Mouse (Mus musculus): ENCODE measurements around the gene Lgr6. TPM values are rescaled to one million over a fixed set of nuclear protein-coding genes. Genes with fewer than 3 reads are reported as not detected.

Gene Lgr6
- polyA plus RNA-seq, 1 experiment from 2014 or later = 0.52 TPM

DNA sequence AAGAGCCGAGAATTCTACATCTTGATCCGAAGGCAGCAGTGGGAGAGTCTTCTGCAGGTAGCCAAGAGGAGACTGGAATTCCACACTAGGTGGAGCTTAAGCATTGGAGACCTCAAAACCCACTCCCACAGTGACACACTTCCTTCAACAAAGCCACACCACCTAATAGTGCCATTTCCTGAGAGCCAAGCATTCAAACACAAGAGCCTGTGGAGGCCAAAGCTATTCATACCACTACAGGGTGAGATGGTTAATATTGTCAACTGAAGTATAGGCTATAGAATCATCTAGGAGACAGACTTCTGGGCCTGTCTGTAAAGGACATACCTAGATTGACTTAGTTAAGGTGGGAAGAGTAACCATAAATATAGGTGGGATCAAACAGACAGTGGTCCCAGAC, 139.6 kb downstream of the Lgr6 start:
- Histone ChIP-seq H3K4me2 (ENCODE audit: low read depth) (no peak overlapping the region), H3K36me3 (ENCODE audit: control insufficient read depth, insufficient read depth, low read length) (0 out of 2 replicates have a peak, but pooled peaks cover 3% of the 10 kb centered on the region), H3K27me3 (ENCODE audit: control insufficient read depth, insufficient read depth, low read length) (no peaks in the 10 kb centered on the region), H3K9me3 (ENCODE audit: control insufficient read depth, low read length) (no peaks in the 10 kb centered on the region), H3K9ac (ENCODE audit: low read length) (no peak overlapping the region), H3K4me3 (ENCODE audit: low read depth, low read length) (no peak overlapping the region), H3K27ac (ENCODE audit: low read depth, low read length) (no peak overlapping the region), H3K4me1 (ENCODE audit: control insufficient read depth, insufficient read depth, low read length) (0 out of 2 replicates have a peak, but pooled peaks cover 3% of the 10 kb centered on the region)
- no peak for DNase-seq (ENCODE audit: low spot score)
- no peak for ATAC-seq (ENCODE audit: insufficient read depth, low FRiP score, low TSS enrichment)
- whole genome bisulfite sequencing = 88% methylated on average over 2 of the region's 2 CpGs

DNA sequence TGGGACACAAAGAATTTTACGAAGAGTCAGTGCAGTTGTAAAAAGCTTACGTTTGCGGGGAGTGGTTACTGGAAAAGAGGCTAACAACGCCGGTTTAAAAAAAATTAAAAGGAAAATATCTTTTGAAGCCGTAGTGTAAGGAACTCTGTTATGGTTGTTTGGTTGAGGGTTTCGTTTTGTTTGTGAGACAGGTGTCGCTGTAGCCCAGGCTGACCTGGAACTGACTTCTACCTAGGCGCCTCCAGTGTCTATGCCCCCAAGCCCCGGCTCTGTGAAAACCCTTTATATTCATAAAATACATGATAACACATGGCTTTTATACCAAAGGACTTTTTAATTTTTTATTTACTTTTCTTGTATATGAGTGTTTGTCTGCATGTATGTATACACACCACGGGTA, 142.3 kb downstream of the Lgr6 start:
- Histone ChIP-seq H3K4me3 (ENCODE audit: low read depth, low read length) (peak overlapping the region; percentile 68), H3K27me3 (ENCODE audit: control insufficient read depth, insufficient read depth, low read length) (no peaks in the 10 kb centered on the region), H3K9ac (ENCODE audit: low read length) (peak overlapping the region; percentile 60), H3K4me2 (ENCODE audit: low read depth) (peak overlapping the region; percentile 52), H3K36me3 (ENCODE audit: control insufficient read depth, insufficient read depth, low read length) (no peaks in the 10 kb centered on the region), H3K9me3 (ENCODE audit: control insufficient read depth, low read length) (no peaks in the 10 kb centered on the region), H3K27ac (ENCODE audit: low read depth, low read length) (no peak overlapping the region), H3K4me1 (ENCODE audit: control insufficient read depth, insufficient read depth, low read length) (0 out of 2 replicates have a peak, but pooled peaks cover 3% of the 10 kb centered on the region)
- DNase-seq (ENCODE audit: low spot score) (no peak), ATAC-seq (ENCODE audit: insufficient read depth, low FRiP score, low TSS enrichment) (no peak)
- WGBS = 4% methylated on average over 11 of the region's 11 CpGs

DNA sequence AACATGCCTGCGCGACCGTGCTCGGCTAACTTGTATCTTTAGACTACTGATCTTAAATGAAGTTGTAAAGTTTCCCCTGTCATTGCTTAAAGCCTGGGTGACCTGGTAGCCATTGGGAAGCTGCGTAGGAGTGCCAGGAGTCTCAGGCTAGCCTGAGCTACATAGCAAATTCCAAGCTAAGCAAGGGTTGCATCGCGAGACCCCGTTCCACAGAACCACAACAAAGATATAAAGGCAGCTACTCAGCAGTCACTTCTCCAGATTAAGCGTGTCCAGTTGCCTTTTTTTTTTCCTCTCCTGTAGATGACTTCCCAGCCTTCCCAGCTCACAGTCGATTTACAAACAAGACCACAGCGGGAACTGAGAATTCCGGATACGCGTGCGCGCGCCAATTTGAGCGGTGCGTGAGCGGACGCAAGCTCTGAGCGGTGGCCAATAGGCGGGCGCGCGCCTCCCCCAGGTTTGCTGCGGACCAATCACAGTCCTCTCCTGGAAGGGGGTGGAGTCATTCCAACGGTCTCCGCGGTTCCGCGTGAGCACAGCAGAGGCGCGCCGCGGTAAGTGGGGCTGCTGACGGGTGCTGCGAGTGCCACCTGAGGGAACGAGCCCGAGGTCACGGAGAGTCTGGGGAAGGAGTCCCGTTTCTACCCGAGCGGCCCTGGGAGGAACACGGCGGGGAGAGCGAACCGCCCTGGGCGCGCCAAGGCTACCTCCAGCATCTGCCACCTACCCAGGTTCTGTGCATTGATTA, 142.8 kb downstream of the Lgr6 start, which contains the start of gene Ube2t:
Gene Ube2t, plus strand, starts transcription at position 513 of the 751 bp plus-strand sequence.
- DNase-seq (ENCODE audit: low spot score) = peak; percentile 95
- Histone ChIP-seq H3K9ac (ENCODE audit: low read length) (peak within 1 kb of the TSS; percentile 60), H3K4me2 (ENCODE audit: low read depth) (peak within 1 kb of the TSS; percentile 52), H3K36me3 (ENCODE audit: control insufficient read depth, insufficient read depth, low read length) (no peaks in the 10 kb centered on the region), H3K4me1 (ENCODE audit: control insufficient read depth, insufficient read depth, low read length) (0 out of 2 replicates have a peak, but pooled peaks cover 3% of the 10 kb centered on the region), H3K27ac (ENCODE audit: low read depth, low read length) (no peak within 1 kb of the TSS), H3K27me3 (ENCODE audit: control insufficient read depth, insufficient read depth, low read length) (no peaks in the 10 kb centered on the region), H3K4me3 (ENCODE audit: low read depth, low read length) (peak within 1 kb of the TSS; percentile 68), H3K9me3 (ENCODE audit: control insufficient read depth, low read length) (no peaks in the 10 kb centered on the region)
- ATAC-seq (ENCODE audit: insufficient read depth, low FRiP score, low TSS enrichment) = peak; percentile 100
- 3% methylated on average over 50 of the region's 50 CpGs for WGBS

DNA sequence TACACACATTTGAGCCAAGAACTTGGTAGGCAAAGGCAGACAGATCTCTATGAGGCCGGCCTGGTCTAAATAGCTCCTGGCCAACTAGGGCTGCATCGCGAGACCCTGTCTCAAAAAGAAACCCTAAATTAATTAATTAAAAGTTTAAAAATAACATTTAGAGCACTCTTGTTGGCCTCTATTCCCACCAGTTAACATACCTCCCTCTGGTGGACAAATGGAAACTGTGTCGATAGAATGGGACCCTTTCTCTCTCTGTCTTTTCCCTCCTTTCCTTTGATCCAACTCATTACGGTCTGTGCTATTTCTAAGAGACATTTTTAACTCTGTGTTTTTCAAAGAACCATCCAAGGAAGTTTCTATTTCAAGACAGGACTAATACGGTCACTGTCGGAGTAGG, 144.4 kb downstream of the Lgr6 start:
- H3K36me3 ChIP-seq (ENCODE audit: control insufficient read depth, insufficient read depth, low read length) = no peaks in the 10 kb centered on the region
- ATAC-seq (ENCODE audit: insufficient read depth, low FRiP score, low TSS enrichment) = no peak
- DNase-seq (ENCODE audit: low spot score) = no peak
- 62% methylated on average over 7 of the region's 7 CpGs for WGBS
- H3K27me3 ChIP-seq (ENCODE audit: control insufficient read depth, insufficient read depth, low read length) = no peaks in the 10 kb centered on the region
- no peak overlapping the region for H3K9ac ChIP-seq (ENCODE audit: low read length)
- no peaks in the 10 kb centered on the region for H3K9me3 ChIP-seq (ENCODE audit: control insufficient read depth, low read length)
- H3K4me1 ChIP-seq (ENCODE audit: control insufficient read depth, insufficient read depth, low read length) = 0 out of 2 replicates have a peak, but pooled peaks cover 3% of the 10 kb centered on the region
- H3K4me2 ChIP-seq (ENCODE audit: low read depth) = no peak overlapping the region
- H3K4me3 ChIP-seq (ENCODE audit: low read depth, low read length) = no peak overlapping the region
- no peak overlapping the region for H3K27ac ChIP-seq (ENCODE audit: low read depth, low read length)

DNA sequence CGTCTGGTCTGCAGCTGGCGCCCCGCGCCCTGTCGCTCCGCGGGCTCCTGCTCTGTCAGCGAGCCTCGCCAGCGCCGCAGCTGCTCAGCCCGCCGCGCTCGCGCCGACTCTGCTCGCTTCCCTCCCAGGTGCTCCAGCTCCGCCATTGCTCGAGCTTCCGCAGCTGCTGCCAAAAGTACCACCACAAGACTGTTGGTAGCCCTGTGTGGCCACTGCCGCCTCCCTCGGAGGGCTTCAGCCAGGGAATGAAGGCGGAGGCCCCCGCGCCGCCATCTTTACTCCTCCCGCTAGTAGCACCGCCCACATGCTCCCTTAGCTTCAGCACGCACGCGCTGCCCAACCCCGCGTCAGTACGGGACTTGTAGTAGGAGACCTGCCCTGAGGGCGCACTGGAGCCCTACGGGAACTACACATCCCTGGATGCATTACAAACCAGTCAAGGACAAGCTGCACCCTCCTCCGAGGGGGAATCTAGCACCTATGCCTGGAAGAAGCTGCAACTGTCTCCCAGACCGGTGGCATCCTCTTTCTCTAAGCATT, 149.4 kb downstream of the Lgr6 start, which contains the start of gene Ppp1r12b:
Gene Ppp1r12b, minus strand, starts transcription at position 306 of the 540 bp plus-strand sequence.
- Histone ChIP-seq H3K9me3 (ENCODE audit: control insufficient read depth, low read length) (no peaks in the 10 kb centered on the region), H3K4me1 (ENCODE audit: control insufficient read depth, insufficient read depth, low read length) (no peaks in the 10 kb centered on the region), H3K27ac (ENCODE audit: low read depth, low read length) (peak within 1 kb of the TSS; percentile 79), H3K27me3 (ENCODE audit: control insufficient read depth, insufficient read depth, low read length) (no peaks in the 10 kb centered on the region), H3K9ac (ENCODE audit: low read length) (peak within 1 kb of the TSS; percentile 83), H3K4me2 (ENCODE audit: low read depth) (peak within 1 kb of the TSS; percentile 55), H3K4me3 (ENCODE audit: low read depth, low read length) (peak within 1 kb of the TSS; percentile 76), H3K36me3 (ENCODE audit: control insufficient read depth, insufficient read depth, low read length) (no peaks in the 10 kb centered on the region)
- DNase-seq (ENCODE audit: low spot score) = peak; percentile 96
- peak; percentile 96 for ATAC-seq (ENCODE audit: insufficient read depth, low FRiP score, low TSS enrichment)
- WGBS = under 1% methylated on average over 39 of the region's 39 CpGs

DNA sequence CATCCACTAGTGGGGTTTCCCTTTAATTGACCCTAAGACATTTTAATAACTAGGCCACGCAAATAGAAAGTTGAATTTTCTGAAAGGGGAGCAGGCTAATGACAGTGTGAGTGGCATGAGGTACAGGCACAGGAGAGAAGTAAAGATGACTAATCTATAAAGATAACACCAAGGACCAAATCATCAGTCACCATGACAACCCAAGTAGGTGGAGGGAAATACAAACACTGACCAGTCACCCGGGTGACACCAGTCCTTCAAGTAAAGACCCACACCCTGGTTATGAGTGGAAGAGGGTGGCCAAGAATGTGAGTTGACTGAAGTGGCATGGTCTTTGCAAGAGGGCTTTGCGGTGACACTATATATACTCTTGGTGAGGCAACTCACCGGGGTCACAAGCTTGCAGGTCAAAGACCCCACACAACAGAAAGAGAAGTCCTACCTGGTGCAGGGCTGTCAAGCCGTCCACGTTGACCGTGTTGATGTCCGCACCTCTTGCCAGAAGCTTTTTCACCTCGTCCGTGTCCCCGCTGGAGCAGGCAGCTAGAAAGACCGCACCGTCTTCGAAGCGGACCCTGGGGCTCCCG, 149.9 kb downstream of the Lgr6 start:
- Histone ChIP-seq H3K27ac (ENCODE audit: low read depth, low read length) (peak overlapping the region; percentile 79), H3K4me3 (ENCODE audit: low read depth, low read length) (peak overlapping the region; percentile 76), H3K36me3 (ENCODE audit: control insufficient read depth, insufficient read depth, low read length) (no peaks in the 10 kb centered on the region), H3K9ac (ENCODE audit: low read length) (peak overlapping the region; percentile 83), H3K9me3 (ENCODE audit: control insufficient read depth, low read length) (no peaks in the 10 kb centered on the region), H3K27me3 (ENCODE audit: control insufficient read depth, insufficient read depth, low read length) (no peaks in the 10 kb centered on the region), H3K4me1 (ENCODE audit: control insufficient read depth, insufficient read depth, low read length) (no peaks in the 10 kb centered on the region), H3K4me2 (ENCODE audit: low read depth) (peak overlapping the region; percentile 55)
- DNase-seq (ENCODE audit: low spot score) = no peak
- WGBS = 6% methylated on average over 16 of the region's 16 CpGs
- peak; percentile 35; the same call in 1 of the 2 replicates for ATAC-seq (ENCODE audit: insufficient read depth, low FRiP score, low TSS enrichment)

DNA sequence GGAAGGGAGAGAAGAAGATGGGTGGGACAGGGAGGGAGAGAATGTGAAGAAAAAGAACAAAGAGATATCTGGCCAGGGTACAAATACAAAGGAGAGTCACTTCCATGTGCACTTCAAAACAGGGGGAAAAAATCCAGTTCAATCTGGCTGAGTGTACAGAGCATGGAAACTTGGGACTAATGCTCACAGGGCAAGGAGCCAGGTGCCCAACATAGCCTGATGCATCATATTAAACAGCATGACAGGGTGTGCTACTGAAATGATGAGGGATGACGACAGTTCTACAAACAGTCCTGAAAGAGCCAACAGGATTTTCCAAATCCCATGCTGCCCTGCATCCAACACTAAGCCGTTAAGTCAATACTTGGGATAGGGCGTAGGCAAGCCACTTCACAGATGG, 155.1 kb downstream of the Lgr6 start:
- no peak overlapping the region for H3K4me2 ChIP-seq (ENCODE audit: low read depth)
- 92% methylated on average over 3 of the region's 3 CpGs for WGBS
- H3K4me1 ChIP-seq (ENCODE audit: control insufficient read depth, insufficient read depth, low read length) = no peaks in the 10 kb centered on the region
- H3K27ac ChIP-seq (ENCODE audit: low read depth, low read length) = no peak overlapping the region
- ATAC-seq (ENCODE audit: insufficient read depth, low FRiP score, low TSS enrichment) (no peak), DNase-seq (ENCODE audit: low spot score) (no peak)
- no peak overlapping the region for H3K9ac ChIP-seq (ENCODE audit: low read length)
- H3K4me3 ChIP-seq (ENCODE audit: low read depth, low read length) = no peak overlapping the region
- no peaks in the 10 kb centered on the region for H3K36me3 ChIP-seq (ENCODE audit: control insufficient read depth, insufficient read depth, low read length)
- no peaks in the 10 kb centered on the region for H3K27me3 ChIP-seq (ENCODE audit: control insufficient read depth, insufficient read depth, low read length)
- no peaks in the 10 kb centered on the region for H3K9me3 ChIP-seq (ENCODE audit: control insufficient read depth, low read length)

DNA sequence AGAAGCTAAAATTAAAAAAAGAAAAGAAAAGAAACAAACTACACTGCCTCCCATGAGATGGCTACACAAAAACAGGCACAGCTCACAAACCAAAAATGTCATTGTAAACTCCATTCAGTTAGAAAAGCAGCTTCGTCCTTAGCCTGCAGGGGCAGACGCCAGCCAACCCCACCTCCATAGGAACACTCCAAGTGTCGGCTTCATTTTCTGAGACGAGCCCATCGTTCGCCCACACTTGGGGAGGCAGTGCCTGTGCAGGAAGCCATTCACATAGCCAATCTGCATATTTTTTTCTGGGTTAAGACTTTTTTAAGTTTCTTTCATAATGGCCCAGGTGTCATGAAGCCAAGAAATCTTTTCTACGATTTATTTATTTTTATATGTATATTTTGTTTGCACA, 157.5 kb downstream of the Lgr6 start:
- no peak overlapping the region for H3K27ac ChIP-seq (ENCODE audit: low read depth, low read length)
- ATAC-seq (ENCODE audit: insufficient read depth, low FRiP score, low TSS enrichment) = no peak
- no peak overlapping the region for H3K9ac ChIP-seq (ENCODE audit: low read length)
- no peaks in the 10 kb centered on the region for H3K4me1 ChIP-seq (ENCODE audit: control insufficient read depth, insufficient read depth, low read length)
- no peaks in the 10 kb centered on the region for H3K36me3 ChIP-seq (ENCODE audit: control insufficient read depth, insufficient read depth, low read length)
- H3K4me2 ChIP-seq (ENCODE audit: low read depth) = no peak overlapping the region
- no peak for DNase-seq (ENCODE audit: low spot score)
- WGBS = 87% methylated on average over 7 of the region's 7 CpGs
- no peak overlapping the region for H3K4me3 ChIP-seq (ENCODE audit: low read depth, low read length)
- no peaks in the 10 kb centered on the region for H3K27me3 ChIP-seq (ENCODE audit: control insufficient read depth, insufficient read depth, low read length)
- H3K9me3 ChIP-seq (ENCODE audit: control insufficient read depth, low read length) = no peaks in the 10 kb centered on the region
